Mouse (Mus musculus) small intestine, adult 2 months (tissue): ENCODE measurements around the gene Slc34a3.

ENCODE experiments used
- CTCF ChIP-seq: fragments of 200-500 bp; IDR thresholded peaks from 2 replicates; pipeline ENCODE4 v1.5.1; 2012; ENCODE audit warnings: low read depth, mild to moderate bottlenecking, control low read depth, inconsistent platforms, low read length, moderate library complexity, mixed read lengths; ENCODE audit not compliant: insufficient replicate concordance, insufficient read length; ENCODE audit errors: extremely low read depth
- POLR2A ChIP-seq: fragments of 200-500 bp; IDR thresholded peaks from 2 replicates; pipeline ENCODE4 v1.6.1; 2012; ENCODE audit warnings: low read depth, mild to moderate bottlenecking, control low read depth, inconsistent platforms, low read length, moderate library complexity

- TF ChIP-seq CTCF (no peak), POLR2A (no peak)
These were observed 20.8 kb downstream of the Slc34a3 start for GRCm38 (mm10) chr2:25213266-25213865.
